Mouse (Mus musculus): ENCODE results near the gene Erc2.

The Erc2 gene

GRCm38 (mm10) chr14:28035013-28035412 is 412.8 kb downstream of the Erc2 start:
- H3K27me3 ChIP-seq (ENCODE audit: control insufficient read depth, insufficient read depth, low read length, poor library complexity, severe bottlenecking), result no peaks in the 10 kb centered on the region
- H3K36me3 ChIP-seq (ENCODE audit: control insufficient read depth, insufficient read depth, low read length, poor library complexity, severe bottlenecking), result no peaks in the 10 kb centered on the region
- DNase-seq (ENCODE audit: low read depth, low spot score), result no peak

- no peaks in the 10 kb centered on the region for H3K27me3 ChIP-seq (ENCODE audit: control insufficient read depth, insufficient read depth, low read length, poor library complexity, severe bottlenecking)
- no peak for DNase-seq (ENCODE audit: low read depth, low spot score)
Observed at GRCm38 (mm10) chr14:28043095-28043494, 420.9 kb downstream of the Erc2 start.

GRCm38 (mm10) chr14:28051646-28052045 is 429.4 kb downstream of the Erc2 start:
- H3K27me3 ChIP-seq (ENCODE audit: control insufficient read depth, insufficient read depth, low read length, poor library complexity, severe bottlenecking), result no peaks in the 10 kb centered on the region
- no peak for DNase-seq (ENCODE audit: low read depth, low spot score)

More at GRCm38 (mm10) chr14:28043095-28043494, 420.9 kb downstream of the Erc2 start:
- no peaks in the 10 kb centered on the region for H3K36me3 ChIP-seq (ENCODE audit: control insufficient read depth, insufficient read depth, low read length, poor library complexity, severe bottlenecking)

GRCm38 (mm10) chr14:28057159-28057884 is 435.1 kb downstream of the Erc2 start:
- no peak for DNase-seq (ENCODE audit: low read depth, low spot score)
- Histone ChIP-seq H3K36me3 (ENCODE audit: control insufficient read depth, insufficient read depth, low read length, poor library complexity, severe bottlenecking) (no peaks in the 10 kb centered on the region), H3K27me3 (ENCODE audit: control insufficient read depth, insufficient read depth, low read length, poor library complexity, severe bottlenecking) (no peaks in the 10 kb centered on the region)

More at GRCm38 (mm10) chr14:28051646-28052045, 429.4 kb downstream of the Erc2 start:
- no peaks in the 10 kb centered on the region for H3K36me3 ChIP-seq (ENCODE audit: control insufficient read depth, insufficient read depth, low read length, poor library complexity, severe bottlenecking)

GRCm38 (mm10) chr14:28057885-28058860 is 435.9 kb downstream of the Erc2 start:
- Histone ChIP-seq H3K27me3 (ENCODE audit: control insufficient read depth, insufficient read depth, low read length, poor library complexity, severe bottlenecking) (no peaks in the 10 kb centered on the region), H3K36me3 (ENCODE audit: control insufficient read depth, insufficient read depth, low read length, poor library complexity, severe bottlenecking) (no peaks in the 10 kb centered on the region)
- no peak for DNase-seq (ENCODE audit: low read depth, low spot score)

- no peaks in the 10 kb centered on the region for H3K36me3 ChIP-seq (ENCODE audit: control insufficient read depth, insufficient read depth, low read length, poor library complexity, severe bottlenecking)
- no peak for DNase-seq (ENCODE audit: low read depth, low spot score)
- H3K27me3 ChIP-seq (ENCODE audit: control insufficient read depth, insufficient read depth, low read length, poor library complexity, severe bottlenecking), result no peaks in the 10 kb centered on the region
Observed at GRCm38 (mm10) chr14:28060891-28061290, 438.7 kb downstream of the Erc2 start.

GRCm38 (mm10) chr14:28061649-28062375 is 439.6 kb downstream of the Erc2 start:
- Histone ChIP-seq H3K36me3 (ENCODE audit: control insufficient read depth, insufficient read depth, low read length, poor library complexity, severe bottlenecking) (no peaks in the 10 kb centered on the region), H3K27me3 (ENCODE audit: control insufficient read depth, insufficient read depth, low read length, poor library complexity, severe bottlenecking) (no peaks in the 10 kb centered on the region)

GRCm38 (mm10) chr14:28068021-28068420 is 445.8 kb downstream of the Erc2 start:
- no peak for DNase-seq (ENCODE audit: low read depth, low spot score)
- Histone ChIP-seq H3K27me3 (ENCODE audit: control insufficient read depth, insufficient read depth, low read length, poor library complexity, severe bottlenecking) (no peaks in the 10 kb centered on the region), H3K36me3 (ENCODE audit: control insufficient read depth, insufficient read depth, low read length, poor library complexity, severe bottlenecking) (no peaks in the 10 kb centered on the region)

More at GRCm38 (mm10) chr14:28061649-28062375, 439.6 kb downstream of the Erc2 start:
- DNase-seq (ENCODE audit: low read depth, low spot score), result no peak

- no peak for DNase-seq (ENCODE audit: low read depth, low spot score)
- Histone ChIP-seq H3K36me3 (ENCODE audit: control insufficient read depth, insufficient read depth, low read length, poor library complexity, severe bottlenecking) (no peaks in the 10 kb centered on the region), H3K27me3 (ENCODE audit: control insufficient read depth, insufficient read depth, low read length, poor library complexity, severe bottlenecking) (no peaks in the 10 kb centered on the region)
Observed at GRCm38 (mm10) chr14:28069826-28070225, 447.6 kb downstream of the Erc2 start.

- Histone ChIP-seq H3K27me3 (ENCODE audit: control insufficient read depth, insufficient read depth, low read length, poor library complexity, severe bottlenecking) (no peaks in the 10 kb centered on the region), H3K36me3 (ENCODE audit: control insufficient read depth, insufficient read depth, low read length, poor library complexity, severe bottlenecking) (no peaks in the 10 kb centered on the region)
- DNase-seq (ENCODE audit: low read depth, low spot score), result no peak
Observed at GRCm38 (mm10) chr14:28072561-28072960, 450.3 kb downstream of the Erc2 start.

GRCm38 (mm10) chr14:28089636-28090443 is 467.6 kb downstream of the Erc2 start:
- Histone ChIP-seq H3K36me3 (ENCODE audit: control insufficient read depth, insufficient read depth, low read length, poor library complexity, severe bottlenecking) (no peaks in the 10 kb centered on the region), H3K27me3 (ENCODE audit: control insufficient read depth, insufficient read depth, low read length, poor library complexity, severe bottlenecking) (no peaks in the 10 kb centered on the region)
- no peak for DNase-seq (ENCODE audit: low read depth, low spot score)

GRCm38 (mm10) chr14:28091367-28091766 is 469.1 kb downstream of the Erc2 start:
- Histone ChIP-seq H3K27me3 (ENCODE audit: control insufficient read depth, insufficient read depth, low read length, poor library complexity, severe bottlenecking) (no peaks in the 10 kb centered on the region; the same call in 1 of the 2 replicates), H3K36me3 (ENCODE audit: control insufficient read depth, insufficient read depth, low read length, poor library complexity, severe bottlenecking) (no peaks in the 10 kb centered on the region)
- DNase-seq (ENCODE audit: low read depth, low spot score), result no peak

- no peaks in the 10 kb centered on the region for H3K36me3 ChIP-seq (ENCODE audit: control insufficient read depth, insufficient read depth, low read length, poor library complexity, severe bottlenecking)
- no peak for DNase-seq (ENCODE audit: low read depth, low spot score)
- no peaks in the 10 kb centered on the region; the same call in 1 of the 2 replicates for H3K27me3 ChIP-seq (ENCODE audit: control insufficient read depth, insufficient read depth, low read length, poor library complexity, severe bottlenecking)
Observed at GRCm38 (mm10) chr14:28093214-28093613, 471.0 kb downstream of the Erc2 start.

- Histone ChIP-seq H3K27me3 (ENCODE audit: control insufficient read depth, insufficient read depth, low read length, poor library complexity, severe bottlenecking) (no peaks in the 10 kb centered on the region; the same call in 1 of the 2 replicates), H3K36me3 (ENCODE audit: control insufficient read depth, insufficient read depth, low read length, poor library complexity, severe bottlenecking) (no peaks in the 10 kb centered on the region)
- DNase-seq (ENCODE audit: low read depth, low spot score), result no peak
Observed at GRCm38 (mm10) chr14:28093913-28094312, 471.7 kb downstream of the Erc2 start.

All from splenic B cell, adult 2 months (primary cell).